Comparison of ENCODE assay signal across 8 mouse cellular contexts in genomic region chr11:69236926-69237260, GRCm38 (mm10). TPM values are rescaled to one million over a fixed set of nuclear protein-coding genes. Genes with fewer than 3 reads are reported as not detected.
DNase-seq lines count a peak whose midpoint lies in the region; ATAC-seq and TF ChIP-seq lines count a peak whose summit lies in the region.

Gucy2e (minus strand) TSS chr11:69237036.

- peak within 1 kb of the TSS; percentile 47 for H3K9ac ChIP-seq in neural tube, embryonic 11.5 days (ENCODE audit: low read length)
- H3K9ac ChIP-seq in liver, embryonic 12.5 days = 0 out of 2 replicates have a peak within 1 kb of the TSS, but pooled peaks have one; percentile 32
- no peak within 1 kb of the TSS for H3K9ac ChIP-seq in stomach, embryonic 15.5 days

- H3K9me3 ChIP-seq in neural tube, embryonic 11.5 days (ENCODE audit: control insufficient read depth, low read length) = no peaks in the 10 kb centered on the region
- no peaks in the 10 kb centered on the region for H3K9me3 ChIP-seq in liver, embryonic 12.5 days (replicated peaks)
- no peaks in the 10 kb centered on the region for H3K9me3 ChIP-seq in stomach, embryonic 15.5 days

- ATAC-seq in neural tube, embryonic 11.5 days (ENCODE audit: insufficient read depth, low FRiP score, low TSS enrichment) = no peak
- ATAC-seq in liver, embryonic 12.5 days = no peak
- ATAC-seq in stomach, embryonic 15.5 days (ENCODE audit: insufficient read depth, low FRiP score, low read depth) = no peak

- no peaks in the 10 kb centered on the region for H3K36me3 ChIP-seq in neural tube, embryonic 11.5 days (ENCODE audit: control insufficient read depth, insufficient read depth, low read length)
- H3K36me3 ChIP-seq in liver, embryonic 12.5 days = no peaks in the 10 kb centered on the region
- no peaks in the 10 kb centered on the region for H3K36me3 ChIP-seq in stomach, embryonic 15.5 days

- no peaks in the 10 kb centered on the region for H3K4me1 ChIP-seq in cerebellum, adult 2 months (ENCODE audit: control insufficient read depth, insufficient read depth, low read length)
- peaks cover 6% of the 10 kb centered on the region; the same call in 1 of the 2 replicates for H3K4me1 ChIP-seq in neural tube, embryonic 11.5 days (ENCODE audit: control insufficient read depth, insufficient read depth, low read length)
- peaks cover 21% of the 10 kb centered on the region for H3K4me1 ChIP-seq in liver, embryonic 12.5 days
- peaks cover 17% of the 10 kb centered on the region for H3K4me1 ChIP-seq in stomach, embryonic 15.5 days

- no peak for DNase-seq in cerebellum, adult 2 months
- DNase-seq in cerebellum, postnatal 10 days = no peak
- no peak for DNase-seq in neural tube, embryonic 11.5 days (ENCODE audit: low spot score)
- DNase-seq in neural tube, embryonic 10.5 days (ENCODE audit: extremely low spot score, low spot score) = no peak
- DNase-seq in gastrocnemius, postnatal 25 days = no peak
- DNase-seq in urinary bladder, postnatal 36 days (ENCODE audit: low spot score in 2 of 2) = no peak

- no peak for TF ChIP-seq POLR2A in cerebellum, adult 2 months (IDR thresholded peaks at IDR 0.05; ENCODE audit: borderline replicate concordance, insufficient read depth, low read length)

- H3K27me3 ChIP-seq in cerebellum, adult 2 months (ENCODE audit: control insufficient read depth, insufficient read depth, low read length) = no peaks in the 10 kb centered on the region
- peaks cover 18% of the 10 kb centered on the region for H3K27me3 ChIP-seq in neural tube, embryonic 11.5 days (ENCODE audit: control insufficient read depth, insufficient read depth, low read length)
- H3K27me3 ChIP-seq in liver, embryonic 12.5 days (replicated peaks) = peaks cover 82% of the 10 kb centered on the region
- H3K27me3 ChIP-seq in stomach, embryonic 15.5 days (replicated peaks) = peaks cover 21% of the 10 kb centered on the region

- peak within 1 kb of the TSS; percentile 80 for H3K4me2 ChIP-seq in neural tube, embryonic 11.5 days (ENCODE audit: low read depth)
- peak within 1 kb of the TSS; percentile 71 for H3K4me2 ChIP-seq in liver, embryonic 12.5 days
- peak within 1 kb of the TSS; percentile 94 for H3K4me2 ChIP-seq in stomach, embryonic 15.5 days

- TF ChIP-seq CTCF in cerebellum, adult 2 months (IDR thresholded peaks at IDR 0.05; ENCODE audit: borderline replicate concordance, insufficient read depth, low read depth, low read length) = no peak

- H3K27ac ChIP-seq in cerebellum, adult 2 months (ENCODE audit: insufficient read depth, low read length) = peak within 1 kb of the TSS; percentile 91
- no peak within 1 kb of the TSS for H3K27ac ChIP-seq in neural tube, embryonic 11.5 days (ENCODE audit: low read depth, low read length)
- H3K27ac ChIP-seq in liver, embryonic 12.5 days = no peak within 1 kb of the TSS
- H3K27ac ChIP-seq in stomach, embryonic 15.5 days = no peak within 1 kb of the TSS

- peak within 1 kb of the TSS; percentile 80 for H3K4me3 ChIP-seq in cerebellum, adult 2 months (replicated peaks; ENCODE audit: insufficient read depth, low read depth, low read length)
- H3K4me3 ChIP-seq in neural tube, embryonic 11.5 days (ENCODE audit: low read depth, low read length) = peak within 1 kb of the TSS; percentile 41
- H3K4me3 ChIP-seq in liver, embryonic 12.5 days = peak within 1 kb of the TSS; percentile 45
- peak within 1 kb of the TSS; percentile 48 for H3K4me3 ChIP-seq in stomach, embryonic 15.5 days (replicated peaks)

- 48% methylated on average over 13 of the region's 13 CpGs for WGBS in cerebellum, adult 2 months
- WGBS in neural tube, embryonic 11.5 days = 28% methylated on average over 13 of the region's 13 CpGs
- WGBS in liver, embryonic 12.5 days (ENCODE audit: insufficient replicate concordance) = 18% methylated on average over 13 of the region's 13 CpGs
- 25% methylated on average over 13 of the region's 13 CpGs for WGBS in stomach, embryonic 15.5 days

RNA-seq across cellular contexts. Expression of gene Gucy2e, which starts in this region (rescaled TPM):
- polyA plus RNA-seq in cerebellum, adult 2 months (2012; rRNA removed) = 1.4 and 1.8 TPM in 2 replicates
- 0.07 TPM in 1 of 2 replicates, not detected in the other for polyA plus RNA-seq in neural tube, embryonic 11.5 days (2014; fragmentation: Nextera tagmentation; extraction: Ambion mirVana)
- polyA plus RNA-seq in liver, embryonic 12.5 days (2016; fragmentation: Nextera tagmentation; extraction: Ambion mirVana) = not detected in 2 replicates
- polyA plus RNA-seq in stomach, embryonic 15.5 days (2015; fragmentation: Nextera tagmentation; extraction: Ambion mirVana) = 0.04 TPM in 1 of 2 replicates, not detected in the other
- total RNA-seq in gastrocnemius, postnatal 25 days (2021) = not detected
